Mouse (Mus musculus) brain, embryonic 14.5 days (tissue): ENCODE data around the gene Soga3.

ENCODE experiments used
- CTCF ChIP-seq: fragments of 200-500 bp; IDR thresholded peaks from 2 replicates; pipeline ENCODE4 v1.5.1; 2012; ENCODE audit warnings: inconsistent platforms, mild to moderate bottlenecking, moderate library complexity, borderline replicate concordance; ENCODE audit not compliant: insufficient read depth, insufficient read length; ENCODE audit errors: extremely low read depth
- POLR2A ChIP-seq: fragments of 200-500 bp; IDR thresholded peaks from 2 replicates; pipeline ENCODE4 v1.6.1; 2012; ENCODE audit warnings: mild to moderate bottlenecking, inconsistent platforms, borderline replicate concordance; ENCODE audit not compliant: poor library complexity, insufficient read depth, insufficient read length, severe bottlenecking; ENCODE audit errors: extremely low read depth

- TF ChIP-seq POLR2A, result no peak
- no peak for TF ChIP-seq CTCF
Observed at GRCm38 (mm10) chr10:29155304-29155703, 11.7 kb downstream of the Soga3 start.
